Mouse (Mus musculus) kidney, adult 2 months (tissue): ENCODE measurements around the gene Gabarap.

ENCODE experiments used
- CTCF ChIP-seq: fragments of 200-500 bp; conservative IDR thresholded peaks from 2 replicates; pipeline ENCODE4 v1.5.1; 2011; ENCODE audit warnings: low read depth, mild to moderate bottlenecking, control low read depth, low read length, moderate library complexity, mixed read lengths; ENCODE audit not compliant: insufficient read depth, insufficient read length
- POLR2A ChIP-seq: fragments of 200-500 bp; IDR thresholded peaks from one replicate; pipeline ENCODE4 v1.6.1; 2011; ENCODE audit warnings: low read depth, low read length, control low read depth

DNA sequence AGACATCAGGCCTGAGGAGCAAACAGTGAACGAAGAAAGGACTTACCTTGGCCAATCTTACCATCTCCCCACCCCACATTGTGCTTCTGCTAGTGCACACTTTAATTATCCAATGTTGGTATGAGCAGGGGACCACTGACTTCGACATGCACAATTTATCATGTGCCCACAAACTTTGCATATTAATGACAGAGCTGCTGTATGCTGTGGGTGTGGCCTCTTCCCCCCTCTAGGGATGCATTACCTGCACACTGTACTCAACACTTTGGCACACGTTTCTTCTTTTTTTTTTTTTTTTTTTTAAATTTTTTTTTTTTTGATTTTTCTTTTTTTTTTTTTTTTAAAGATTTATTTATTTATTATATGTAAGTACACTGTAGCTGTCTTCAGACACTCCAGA is 20.2 kb upstream of the Gabarap start:
- no peak for TF ChIP-seq CTCF
- no peak for TF ChIP-seq POLR2A
